Mouse (Mus musculus): Measurements from ENCODE around the gene Bbs7. TPM values are rescaled to one million over a fixed set of nuclear protein-coding genes. Genes with fewer than 3 reads are reported as not detected.
A peak's percentile ranks its signal among the peaks of the same experiment; 100 is the strongest.
"Not testable (repeated sequence)": the region's sequence is repeated elsewhere in the genome, so short reads cannot be mapped to it uniquely, and the experiment has no call there.

Bbs7 gene
- total RNA-seq (2021): 10 to 100 TPM; 14.1 to 18.5 TPM
- long read RNA-seq, experiment 1, transcript Bbs7-203 (19 exons, 2,687 nt): major isoform, 23 of 27 reads
- long read RNA-seq, experiment 1, partial matches to known transcripts: 1 of 27 reads
- long read RNA-seq, experiment 1, other reads (novel, unspliced or antisense): 3 of 27 reads
- long read RNA-seq, experiment 2, transcript Bbs7-203 (19 exons, 2,687 nt): major isoform, 8 of 10 reads
- long read RNA-seq, experiment 2, partial matches to known transcripts: 1 of 10 reads
- long read RNA-seq, experiment 2, other reads (novel, unspliced or antisense): 1 of 10 reads

DNA sequence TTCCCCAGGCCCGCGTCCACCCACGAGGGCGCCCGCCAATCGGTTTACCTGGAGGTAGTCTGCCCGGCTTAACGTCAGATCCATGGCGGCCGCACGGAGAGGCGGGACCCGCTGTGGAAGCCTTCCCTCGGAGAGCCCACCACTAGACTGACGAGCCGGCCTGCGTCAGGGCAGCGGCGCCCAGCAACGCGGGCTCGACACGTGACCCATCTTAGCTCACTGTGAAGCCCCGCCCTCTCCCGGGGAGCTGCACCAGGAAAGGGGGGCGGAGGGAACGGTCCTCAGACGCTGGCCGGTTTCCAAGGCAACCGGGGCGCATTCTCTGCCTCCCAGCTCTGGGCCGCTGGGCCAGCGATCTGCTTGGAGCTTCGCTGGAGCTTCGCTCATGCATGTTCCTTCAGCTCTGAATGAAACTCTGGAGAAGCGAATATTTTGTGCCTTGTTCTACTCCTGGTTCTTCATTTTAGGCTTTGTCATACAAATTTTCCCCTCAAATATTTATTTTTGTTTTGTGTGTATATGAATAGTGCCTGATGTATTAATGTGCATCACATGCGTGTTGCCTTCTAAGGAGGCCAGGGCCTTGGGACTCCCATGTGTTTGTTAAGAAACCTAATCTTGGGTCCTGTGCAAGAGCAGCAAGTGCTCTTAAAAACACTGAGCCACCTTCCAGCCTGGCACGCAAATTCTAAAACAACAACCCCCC, at the start of gene Bbs7:
Gene Bbs7, minus strand, starts transcription at position 276 of the 706 bp plus-strand sequence.
- intact Hi-C loops (cut with DNase I): no loop called here
- TF ChIP-seq CTCF (IDR thresholded peaks at IDR 0.05): no peak
- peak; percentile 95 for DNase-seq (ENCODE audit: extremely low spot score in 1 of 2, low spot score in 2 of 2)
- Histone ChIP-seq H3K27ac (peak within 1 kb of the TSS; percentile 75), H3K4me3 (peak within 1 kb of the TSS; percentile 72)

DNA sequence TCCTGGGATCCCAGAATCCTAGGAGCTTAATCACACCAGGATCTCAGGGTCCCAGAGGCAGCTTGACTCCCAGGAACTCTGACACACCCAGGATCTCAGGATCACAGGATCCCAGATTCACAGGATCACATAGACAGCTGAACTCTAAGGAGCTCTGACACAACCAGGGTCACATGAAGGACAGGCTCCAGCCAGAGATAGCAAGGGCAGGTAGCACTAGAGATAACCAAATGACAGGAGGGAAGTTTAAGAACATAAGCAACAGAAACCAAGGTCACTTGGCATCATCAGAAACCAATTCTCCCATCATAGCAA, 31.9 kb upstream of the Bbs7 start:
- H3K4me3 ChIP-seq; intact Hi-C loops (cut with DNase I); DNase-seq (ENCODE audit: extremely low spot score in 1 of 2, low spot score in 2 of 2); H3K27ac ChIP-seq: not testable (repeated sequence)

DNA sequence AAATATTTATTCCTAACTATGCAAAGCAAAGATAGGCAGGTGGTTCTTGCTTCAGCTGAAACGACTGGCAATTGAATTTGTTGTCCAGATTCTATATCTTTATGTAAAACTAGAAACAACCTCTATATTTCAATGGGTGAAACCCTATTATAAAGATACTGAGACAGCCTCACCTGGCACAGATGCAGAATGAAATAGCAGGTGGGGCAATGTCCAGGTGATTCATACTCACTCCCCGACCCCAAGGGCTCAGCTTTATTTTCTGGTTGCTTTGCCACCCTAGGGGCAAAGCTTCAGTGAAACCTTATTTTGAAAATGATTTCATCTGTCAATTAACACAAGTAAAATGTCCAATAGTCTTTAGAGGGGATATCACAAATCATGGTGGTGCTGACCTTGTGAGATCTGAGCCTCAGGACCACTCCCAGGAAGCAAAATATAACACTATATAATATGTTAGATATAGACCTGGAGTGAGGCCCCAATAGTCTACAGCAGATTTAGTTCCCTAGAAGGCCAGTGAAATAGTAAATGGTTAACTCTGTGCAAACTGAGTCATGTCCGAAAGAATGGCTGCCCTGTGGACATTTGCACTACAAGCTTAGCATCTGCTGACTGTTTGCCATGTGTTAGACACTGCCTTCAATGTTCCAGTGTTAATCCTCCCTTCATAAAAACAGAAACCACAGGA, 31.4 kb upstream of the Bbs7 start:
- no peak for TF ChIP-seq CTCF (IDR thresholded peaks at IDR 0.05)
- H3K27ac ChIP-seq: no peak overlapping the region
- DNase-seq (ENCODE audit: extremely low spot score in 1 of 2, low spot score in 2 of 2): no peak
- no peak overlapping the region for H3K4me3 ChIP-seq
- intact Hi-C loops (cut with DNase I): loop anchor here (5.0 kb wide), 3 partner anchors 88 to 198 kb away; no protein-coding TSS in a partner anchor

DNA sequence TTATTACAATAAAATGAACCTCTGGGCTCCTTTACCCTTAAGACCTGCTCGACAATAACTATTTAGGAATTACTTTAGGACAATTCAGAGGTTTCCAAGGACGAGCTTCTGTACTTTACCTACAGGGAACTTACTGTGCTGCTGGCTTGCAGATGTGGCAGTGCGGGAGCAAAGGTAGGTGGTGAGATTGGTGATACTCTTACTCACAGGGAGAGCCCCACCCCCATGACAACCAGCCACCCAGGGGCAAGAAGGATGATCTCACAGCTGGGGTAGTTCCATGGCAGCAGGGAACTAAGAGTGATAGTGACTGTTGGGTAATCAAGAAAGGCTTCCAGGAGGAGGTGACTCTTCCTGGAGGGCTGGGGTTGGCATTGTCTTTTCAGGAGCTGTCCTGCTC, 30.1 kb upstream of the Bbs7 start:
- no peak overlapping the region for H3K4me3 ChIP-seq
- TF ChIP-seq CTCF (IDR thresholded peaks at IDR 0.05): no peak
- peak overlapping the region; percentile 70 for H3K27ac ChIP-seq
- intact Hi-C loops (cut with DNase I): loop anchor here (5.0 kb wide), 3 partner anchors 89 to 199 kb away; no protein-coding TSS in a partner anchor
- no peak for DNase-seq (ENCODE audit: extremely low spot score in 1 of 2, low spot score in 2 of 2)

DNA sequence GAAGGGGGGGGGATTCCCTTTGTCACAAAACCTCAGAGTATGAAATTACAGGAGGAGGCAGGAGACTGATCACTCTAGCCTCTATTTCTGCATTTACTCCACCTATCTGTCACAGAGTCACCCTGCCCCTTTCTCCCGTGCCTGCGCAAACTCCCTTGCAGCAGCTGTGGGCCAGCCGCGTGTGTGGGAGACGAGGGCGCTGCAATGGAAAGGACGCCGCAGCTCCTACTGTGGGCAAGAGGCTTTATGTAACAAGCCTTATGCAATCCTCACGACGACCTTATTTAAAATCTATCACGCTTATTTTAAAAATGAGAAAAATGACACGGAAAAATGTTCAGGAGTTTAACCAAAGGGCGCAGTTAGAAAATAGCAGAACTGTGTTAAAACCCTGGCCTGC, 29.5 kb upstream of the Bbs7 start:
- no peak; the same call in 1 of the 2 replicates for TF ChIP-seq CTCF (IDR thresholded peaks at IDR 0.05)
- Histone ChIP-seq H3K27ac (peak overlapping the region; percentile 70), H3K4me3 (no peak overlapping the region)
- DNase-seq (ENCODE audit: extremely low spot score in 1 of 2, low spot score in 2 of 2): peak; percentile 45 to 49
- intact Hi-C loops (cut with DNase I): loop anchor here (5.0 kb wide), 3 partner anchors 90 to 200 kb away; no protein-coding TSS in a partner anchor

DNA sequence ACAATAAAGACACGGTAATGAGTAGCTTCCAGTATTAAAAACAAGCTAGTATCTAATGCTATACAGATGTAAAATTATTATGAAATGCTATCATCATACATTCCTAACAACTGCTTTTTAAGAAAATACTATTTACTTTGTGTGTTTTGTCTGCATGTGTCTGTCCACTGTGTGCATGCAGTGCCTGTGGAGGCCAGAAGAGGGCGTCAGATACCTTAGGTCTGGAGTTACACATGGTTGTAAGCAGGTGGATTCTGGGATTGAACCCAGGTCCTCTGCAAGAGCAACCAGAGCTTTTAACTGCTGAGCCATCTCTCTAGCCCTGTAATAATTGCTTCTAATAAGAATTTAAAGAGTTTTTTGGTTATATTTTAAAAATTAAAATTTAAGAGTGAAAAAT, 27.5 kb upstream of the Bbs7 start:
- H3K4me3 ChIP-seq: no peak overlapping the region
- peak; percentile 45 for TF ChIP-seq CTCF (IDR thresholded peaks at IDR 0.05)
- no peak overlapping the region for H3K27ac ChIP-seq
- intact Hi-C loops (cut with DNase I): loop anchor here (5.0 kb wide), 3 partner anchors 92 to 202 kb away; no protein-coding TSS in a partner anchor
- DNase-seq (ENCODE audit: extremely low spot score in 1 of 2, low spot score in 2 of 2): no peak

DNA sequence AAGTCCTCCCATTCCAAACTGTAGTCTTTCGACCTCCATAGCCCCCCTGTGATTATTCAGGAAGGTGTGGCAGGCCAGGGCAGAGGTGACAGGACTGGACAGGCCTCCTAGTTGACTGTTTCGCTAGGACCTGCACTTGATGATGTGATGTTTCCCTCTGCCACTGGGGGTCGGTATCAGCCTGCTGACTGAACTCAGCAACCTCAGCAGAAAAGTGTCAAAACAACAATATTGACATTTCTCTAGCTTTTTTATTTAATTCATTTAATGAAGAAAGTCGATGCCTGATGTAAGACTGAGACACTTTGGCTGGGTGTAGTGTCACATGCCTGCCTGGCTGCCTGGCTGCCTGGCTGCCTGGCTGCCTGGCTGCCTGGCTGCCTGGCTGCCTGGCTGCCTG, 22.2 kb upstream of the Bbs7 start:
- H3K4me3 ChIP-seq: no peak overlapping the region
- peak; percentile 52 to 66 for DNase-seq (ENCODE audit: extremely low spot score in 1 of 2, low spot score in 2 of 2)
- intact Hi-C loops (cut with DNase I): loop anchor here (5.0 to 10.0 kb wide), 2 partner anchors 229 to 567 kb away; partner anchors contain the start of gene 4932438A13Rik
- H3K27ac ChIP-seq: no peak overlapping the region
- TF ChIP-seq CTCF (IDR thresholded peaks at IDR 0.05): peak; percentile 90

DNA sequence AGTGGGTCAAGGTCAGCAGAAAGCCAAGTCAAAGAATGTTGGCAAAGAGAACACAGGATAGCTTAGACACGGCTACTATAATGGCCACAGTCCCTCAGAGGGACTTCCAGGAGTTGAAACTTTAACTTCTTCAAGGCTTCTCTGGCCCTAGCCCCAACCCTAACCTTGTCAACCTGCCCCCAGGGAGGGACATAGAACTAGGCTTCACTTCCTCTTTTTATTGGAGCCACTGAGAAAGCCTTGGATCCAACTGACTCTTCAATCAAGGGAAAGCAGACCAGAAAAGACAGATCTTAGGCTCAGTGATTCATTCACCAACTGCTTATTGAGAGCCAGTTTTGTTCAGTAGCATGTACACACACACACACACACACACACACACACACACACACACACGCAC, 13.5 kb upstream of the Bbs7 start:
- TF ChIP-seq CTCF (IDR thresholded peaks at IDR 0.05): no peak
- no peak overlapping the region for H3K27ac ChIP-seq
- DNase-seq (ENCODE audit: extremely low spot score in 1 of 2, low spot score in 2 of 2): no peak
- H3K4me3 ChIP-seq: no peak overlapping the region
- intact Hi-C loops (cut with DNase I): no loop called here

DNA sequence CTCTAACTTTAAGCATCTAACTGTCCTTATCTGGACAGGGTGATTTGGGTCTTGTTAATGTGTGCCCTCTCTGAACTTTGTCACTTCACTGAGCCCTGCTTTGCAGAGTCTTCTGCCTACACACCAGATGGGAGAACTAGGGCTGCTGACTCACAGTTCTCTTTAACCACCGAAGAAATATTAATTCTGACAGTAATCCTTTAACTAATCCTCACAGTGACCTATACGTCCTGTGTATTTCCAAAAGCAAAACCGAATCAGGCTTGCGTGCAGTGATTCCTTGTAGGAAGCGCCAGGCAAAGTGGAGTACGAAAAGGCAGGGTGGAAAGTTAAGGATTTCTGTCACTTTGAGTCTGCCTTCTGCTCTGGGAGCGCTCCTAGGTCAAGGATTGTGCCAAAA, 4.9 kb upstream of the Bbs7 start:
- Histone ChIP-seq H3K4me3 (no peak overlapping the region), H3K27ac (no peak overlapping the region)
- no peak for DNase-seq (ENCODE audit: extremely low spot score in 1 of 2, low spot score in 2 of 2)
- TF ChIP-seq CTCF (IDR thresholded peaks at IDR 0.05): no peak
- intact Hi-C loops (cut with DNase I): no loop called here

DNA sequence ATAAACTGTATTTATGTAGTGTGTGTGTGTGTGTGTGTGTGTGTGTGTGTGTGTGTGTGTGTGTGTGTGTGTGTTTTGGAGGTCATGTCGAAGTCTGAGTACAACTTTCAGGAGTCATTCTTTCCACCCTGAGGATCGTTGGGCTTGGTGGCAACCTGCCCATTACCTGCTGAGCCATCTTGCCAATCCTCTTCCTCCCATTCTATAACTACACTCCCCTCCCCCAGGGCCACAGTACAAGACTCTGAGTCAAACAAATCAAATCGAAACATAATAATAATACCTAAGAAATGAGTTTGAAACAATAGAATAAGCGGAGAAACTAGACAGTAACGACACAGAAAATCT, 605 bp upstream of the Bbs7 start:
- no peak overlapping the region for H3K27ac ChIP-seq
- intact Hi-C loops (cut with DNase I): no loop called here

DNA sequence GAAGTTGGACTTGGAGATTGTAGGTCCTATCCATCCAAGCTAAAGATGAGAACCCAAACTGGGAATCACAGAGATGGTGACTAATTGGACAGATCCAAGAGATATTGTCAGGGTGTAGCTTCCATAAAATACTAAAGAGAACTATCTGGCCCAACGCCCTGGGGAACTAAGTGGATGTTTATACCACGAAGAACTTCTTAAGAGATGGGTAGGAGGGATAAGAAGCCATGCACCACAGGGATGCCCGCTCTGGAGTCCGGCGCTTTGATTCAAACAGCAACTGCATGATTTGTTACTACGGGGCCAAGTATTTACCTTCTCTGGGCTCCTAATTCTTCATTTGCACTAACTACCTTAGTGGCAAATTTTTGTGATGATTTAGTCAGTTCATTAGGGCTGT, 590 bp downstream of the Bbs7 start:
- peak overlapping the region; percentile 72 for H3K4me3 ChIP-seq
- no peak for DNase-seq (ENCODE audit: extremely low spot score in 1 of 2, low spot score in 2 of 2)
- intact Hi-C loops (cut with DNase I): no loop called here
- peak overlapping the region; percentile 75 for H3K27ac ChIP-seq
- no peak for TF ChIP-seq CTCF (IDR thresholded peaks at IDR 0.05)

More for the DNA sequence above, 605 bp upstream of the Bbs7 start:
- peak in 1 of 2 experiments; percentile 13 for DNase-seq (ENCODE audit: extremely low spot score in 1 of 2, low spot score in 2 of 2)
- peak overlapping the region; percentile 72; the same call in 1 of the 2 replicates for H3K4me3 ChIP-seq
- TF ChIP-seq CTCF (IDR thresholded peaks at IDR 0.05): no peak

Data from left cerebral cortex, adult 2 months (tissue).